Mouse (Mus musculus): Measurements from ENCODE around the gene Ctbs.

Gene Ctbs

GRCm38 (mm10) chr3:146449745-146450250, at the start of gene Ctbs:
Ctbs (plus strand) TSS chr3:146449795.
- in situ Hi-C loops (cut with MboI; ENCODE audit: low sequenced_read_pairs): no loop called here

- in situ Hi-C loops (cut with MboI; ENCODE audit: low sequenced_read_pairs): no loop called here
Observed at GRCm38 (mm10) chr3:146403770-146404169, 45.8 kb upstream of the Ctbs start.

- in situ Hi-C loops (cut with MboI; ENCODE audit: low sequenced_read_pairs): no loop called here
Observed at GRCm38 (mm10) chr3:146404311-146405201, 45.0 kb upstream of the Ctbs start, which contains the start of gene Ssx2ip. Ssx2ip (plus strand) TSS chr3:146404642.

GRCm38 (mm10) chr3:146405213-146406006, 44.2 kb upstream of the Ctbs start:
- in situ Hi-C loops (cut with MboI; ENCODE audit: low sequenced_read_pairs): no loop called here

- in situ Hi-C loops (cut with MboI; ENCODE audit: low sequenced_read_pairs): no loop called here
Observed at GRCm38 (mm10) chr3:146406007-146406341, 43.6 kb upstream of the Ctbs start.

GRCm38 (mm10) chr3:146407086-146407721, 42.4 kb upstream of the Ctbs start:
- in situ Hi-C loops (cut with MboI; ENCODE audit: low sequenced_read_pairs): no loop called here

GRCm38 (mm10) chr3:146410114-146410513, 39.5 kb upstream of the Ctbs start:
- in situ Hi-C loops (cut with MboI; ENCODE audit: low sequenced_read_pairs): no loop called here

GRCm38 (mm10) chr3:146412008-146412407, 37.6 kb upstream of the Ctbs start:
- in situ Hi-C loops (cut with MboI; ENCODE audit: low sequenced_read_pairs): no loop called here

GRCm38 (mm10) chr3:146412480-146412879, 37.1 kb upstream of the Ctbs start:
- in situ Hi-C loops (cut with MboI; ENCODE audit: low sequenced_read_pairs): no loop called here

- in situ Hi-C loops (cut with MboI; ENCODE audit: low sequenced_read_pairs): no loop called here
Observed at GRCm38 (mm10) chr3:146413016-146413415, 36.6 kb upstream of the Ctbs start.

- in situ Hi-C loops (cut with MboI; ENCODE audit: low sequenced_read_pairs): no loop called here
Observed at GRCm38 (mm10) chr3:146413992-146414391, 35.6 kb upstream of the Ctbs start.

- in situ Hi-C loops (cut with MboI; ENCODE audit: low sequenced_read_pairs): no loop called here
Observed at GRCm38 (mm10) chr3:146414555-146414954, 35.0 kb upstream of the Ctbs start.

GRCm38 (mm10) chr3:146417873-146418272, 31.7 kb upstream of the Ctbs start:
- in situ Hi-C loops (cut with MboI; ENCODE audit: low sequenced_read_pairs): no loop called here

- in situ Hi-C loops (cut with MboI; ENCODE audit: low sequenced_read_pairs): no loop called here
Observed at GRCm38 (mm10) chr3:146418901-146419300, 30.7 kb upstream of the Ctbs start.

GRCm38 (mm10) chr3:146419534-146419933, 30.1 kb upstream of the Ctbs start:
- in situ Hi-C loops (cut with MboI; ENCODE audit: low sequenced_read_pairs): no loop called here

- in situ Hi-C loops (cut with MboI; ENCODE audit: low sequenced_read_pairs): no loop called here
Observed at GRCm38 (mm10) chr3:146419992-146420537, 29.5 kb upstream of the Ctbs start.

- in situ Hi-C loops (cut with MboI; ENCODE audit: low sequenced_read_pairs): no loop called here
Observed at GRCm38 (mm10) chr3:146421787-146422186, 27.8 kb upstream of the Ctbs start.

- in situ Hi-C loops (cut with MboI; ENCODE audit: low sequenced_read_pairs): no loop called here
Observed at GRCm38 (mm10) chr3:146423710-146424109, 25.9 kb upstream of the Ctbs start.

GRCm38 (mm10) chr3:146424306-146424900, 25.2 kb upstream of the Ctbs start:
- in situ Hi-C loops (cut with MboI; ENCODE audit: low sequenced_read_pairs): no loop called here

- in situ Hi-C loops (cut with MboI; ENCODE audit: low sequenced_read_pairs): no loop called here
Observed at GRCm38 (mm10) chr3:146425902-146426301, 23.7 kb upstream of the Ctbs start.
